Mouse (Mus musculus) spleen, adult 2 months (tissue): ENCODE data around the gene Nbl1.

ENCODE experiments used
- CTCF ChIP-seq: fragments of 200-500 bp; IDR thresholded peaks from 2 replicates; pipeline ENCODE4 v1.5.1; 2011; ENCODE audit warnings: mild to moderate bottlenecking, inconsistent platforms; ENCODE audit not compliant: insufficient read depth, insufficient read length, insufficient replicate concordance; ENCODE audit errors: extremely low read depth
- POLR2A ChIP-seq: fragments of 200-500 bp; IDR thresholded peaks from 2 replicates; pipeline ENCODE4 v1.6.1; 2011; ENCODE audit warnings: low read depth, low read length, inconsistent platforms

DNA sequence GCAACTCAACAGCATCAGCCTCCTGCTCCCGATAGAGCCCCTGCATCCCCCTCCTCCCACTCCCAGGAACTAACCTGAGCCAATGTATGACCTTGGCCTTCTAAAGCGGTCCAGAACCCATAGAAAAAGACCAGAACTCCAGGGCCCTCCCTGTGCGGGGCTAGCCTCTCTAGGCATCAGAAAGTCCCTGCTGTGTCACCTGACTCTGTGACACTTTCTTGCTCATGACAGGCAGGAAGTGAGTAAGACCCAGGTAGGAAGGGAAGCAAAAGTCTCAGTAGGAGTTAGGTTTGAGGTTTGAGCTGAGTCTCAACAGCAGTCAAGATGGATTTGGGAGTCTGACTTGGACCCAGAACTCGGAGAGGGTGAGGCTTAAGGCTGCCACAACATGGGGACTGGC, 5.8 kb downstream of the Nbl1 start:
- TF ChIP-seq CTCF (no peak), POLR2A (no peak)
